Mouse (Mus musculus): Measurements from ENCODE around the gene Mlh3. TPM values are rescaled to one million over a fixed set of nuclear protein-coding genes. Genes with fewer than 3 reads are reported as not detected.

Mlh3 gene
- 10 to 100 TPM; 19.2 to 20.7 TPM for total RNA-seq (2023)

GRCm38 (mm10) chr12:85270319-85270718, at the start of gene Mlh3:
Gene Mlh3 (minus strand): TSS chr12:85270599.

DNA sequence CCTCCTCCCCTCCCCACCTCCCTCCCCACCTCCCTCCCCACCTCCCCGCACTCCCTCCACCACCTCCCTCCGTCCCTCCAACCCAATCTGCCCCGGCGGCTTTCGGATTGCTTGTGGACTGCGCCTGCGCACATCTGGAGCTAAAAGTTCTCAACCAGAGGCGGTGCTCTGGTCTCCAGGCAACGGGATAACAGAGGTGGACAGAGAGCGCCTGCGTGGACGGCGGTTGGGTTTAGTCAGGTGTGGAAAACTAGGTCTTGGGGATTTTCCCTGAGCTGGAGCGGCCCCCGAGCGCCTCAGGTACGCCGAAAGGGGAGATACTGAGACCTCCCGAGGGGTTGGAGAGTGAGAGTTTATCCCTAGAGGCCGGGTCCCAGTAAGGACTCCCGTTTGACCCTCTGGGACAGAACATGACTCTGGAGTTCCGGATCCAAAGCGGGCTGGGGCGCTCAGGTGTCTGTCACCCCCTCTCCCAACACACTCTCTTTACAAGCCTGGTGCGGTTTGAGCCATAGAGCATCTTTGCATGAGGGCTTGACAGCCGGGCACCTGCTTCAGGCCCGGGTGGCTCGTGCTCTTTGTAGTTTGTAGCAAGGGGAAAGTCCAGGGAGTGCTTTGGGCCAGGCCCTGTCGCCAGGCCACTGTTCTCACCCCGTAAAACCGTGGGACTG, 18.2 kb upstream of the Mlh3 start, which contains the start of gene Zc2hc1c:
Gene Zc2hc1c (plus strand): TSS at position 106 of the 671 bp plus-strand sequence.

DNA sequence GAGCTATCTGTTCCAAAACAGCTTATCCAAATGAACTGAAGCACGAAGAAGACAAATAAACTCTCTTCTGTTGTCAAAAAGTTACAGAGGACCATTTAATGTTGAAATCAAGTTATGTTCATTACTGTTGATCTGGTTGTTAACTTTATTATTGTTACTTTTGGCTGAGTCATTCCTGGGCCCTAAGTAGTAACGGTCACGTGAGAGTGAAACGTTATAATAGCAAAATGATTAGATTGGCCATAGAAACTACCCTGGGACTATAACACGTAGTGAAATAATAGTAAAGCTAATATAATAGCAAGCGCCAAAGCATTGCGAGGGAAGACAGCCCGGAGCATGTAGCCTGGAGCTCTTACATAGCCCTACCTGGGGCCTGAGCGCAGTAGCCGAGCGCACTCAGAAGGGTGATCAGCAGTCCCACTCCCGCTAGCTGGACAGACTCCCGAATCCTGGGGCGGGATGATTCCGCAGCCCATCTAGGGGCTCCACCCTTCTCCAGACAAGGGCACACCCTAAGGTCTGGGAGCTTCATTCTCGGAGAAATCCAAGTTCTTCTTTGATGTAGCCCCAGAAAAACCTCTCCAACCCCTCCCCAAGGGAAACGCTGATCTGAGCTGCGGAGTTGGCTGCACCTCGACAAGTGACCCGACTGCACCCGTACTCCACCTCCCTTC, 17.5 kb upstream of the Mlh3 start, which contains the start of gene Acyp1:
Gene Acyp1 (minus strand): TSS at position 630 of the 677 bp plus-strand sequence.

DNA sequence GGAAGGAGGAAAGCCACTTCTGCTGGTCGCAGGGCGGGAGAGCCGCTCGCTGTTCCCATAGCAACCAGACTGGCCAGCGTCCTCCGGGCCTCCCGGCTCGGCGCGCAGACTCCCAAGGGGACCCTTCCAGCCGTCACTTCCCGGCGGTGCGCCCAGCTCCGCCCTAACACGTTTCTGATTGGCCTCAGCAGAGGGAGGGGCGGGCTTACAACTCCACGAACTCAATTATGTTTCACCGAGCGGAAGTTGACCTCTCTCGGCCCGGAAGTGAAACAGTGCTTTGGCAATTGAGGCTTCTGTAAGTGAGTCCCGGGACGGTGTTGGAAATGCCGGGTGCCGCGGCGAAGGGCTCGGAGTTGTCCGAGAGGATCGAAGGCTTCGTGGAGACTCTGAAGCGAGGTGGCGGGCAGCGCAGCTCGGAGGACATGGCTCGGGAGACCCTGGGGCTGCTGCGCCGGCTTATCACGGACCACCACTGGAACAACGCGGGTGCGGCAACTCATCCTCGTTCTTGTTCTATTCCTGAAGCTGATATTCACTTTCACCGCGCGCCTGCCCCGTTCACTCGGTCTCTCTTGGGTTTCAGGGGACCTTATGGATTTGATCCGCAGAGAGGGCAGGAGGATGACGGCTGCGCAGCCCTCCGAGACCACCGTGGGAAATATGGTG, 51.0 kb downstream of the Mlh3 start, which contains the start of gene Eif2b2:
Gene Eif2b2 (plus strand): TSS at position 246 of the 669 bp plus-strand sequence.

Other genes with a start within 250 kb of the Mlh3 start
- 1 to 10 TPM; 3.3 to 4.6 TPM for gene Prox2, start 159.8 kb downstream of the Mlh3 start, total RNA-seq (2023)
- 100 to 1,000 TPM; 196 to 206 TPM for gene Dlst, start 159.8 kb downstream of the Mlh3 start, total RNA-seq (2023)
- gene Rps6kl1, start 119.3 kb downstream of the Mlh3 start, total RNA-seq (2023), result 1 to 10 TPM; 4.9 to 5.9 TPM
- gene Pgf, start 92.8 kb downstream of the Mlh3 start, total RNA-seq (2023), result not detected
- 10 to 100 TPM; 89.9 to 95.4 TPM for gene Eif2b2, start 51.1 kb downstream of the Mlh3 start, total RNA-seq (2023)
- 10 to 100 TPM; 24.4 to 30.1 TPM for gene Acyp1, start 17.8 kb upstream of the Mlh3 start, total RNA-seq (2023)
- gene Zc2hc1c, start 18.0 kb upstream of the Mlh3 start, total RNA-seq (2023), result not detected
- gene Nek9, start 68.8 kb upstream of the Mlh3 start, total RNA-seq (2023), result 10 to 100 TPM; 51.6 to 57.0 TPM
- 100 to 1,000 TPM; 127 to 130 TPM for gene Tmed10, start 104.2 kb upstream of the Mlh3 start, total RNA-seq (2023)
- gene Fos, start 203.3 kb upstream of the Mlh3 start, total RNA-seq (2023), result 100 to 1,000 TPM; 234 to 347 TPM